Mouse (Mus musculus): ENCODE measurements around the gene Ncbp1.

The Ncbp1 gene

GRCm38 (mm10) chr4:46201834-46202561 lies 63.6 kb downstream of the Ncbp1 start:
- DNase-seq (ENCODE audit: low read depth, low spot score): peak; percentile 76

DNA sequence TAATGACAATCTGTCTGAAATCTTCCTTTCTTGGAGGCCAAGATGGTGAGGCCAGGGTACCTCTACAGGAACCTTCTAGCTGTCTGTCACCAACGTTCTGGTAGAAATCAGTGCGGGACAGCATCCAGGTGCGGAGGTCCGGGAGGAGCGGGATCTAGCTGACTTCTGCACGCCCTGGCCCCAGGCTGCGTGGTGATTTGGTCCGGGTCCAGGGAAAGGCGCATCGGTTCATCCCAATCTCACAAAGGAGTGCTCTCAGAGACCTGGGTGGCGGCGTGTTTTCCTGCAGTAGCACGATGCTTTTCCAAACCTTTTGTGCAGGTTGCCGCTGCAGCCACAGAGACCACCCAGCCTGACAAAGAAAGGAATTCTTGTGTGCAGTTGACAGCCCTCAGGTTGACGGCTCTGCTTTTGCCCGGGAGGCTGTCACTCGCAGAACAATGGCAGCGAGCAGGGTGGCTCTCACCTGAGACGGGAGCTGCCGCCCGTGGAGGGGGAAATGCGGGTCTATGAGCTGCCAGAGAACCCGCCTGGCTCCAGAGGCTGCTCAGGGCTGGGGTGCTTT lies 64.2 kb downstream of the Ncbp1 start:
- DNase-seq (ENCODE audit: low read depth, low spot score): peak; percentile 45

DNA sequence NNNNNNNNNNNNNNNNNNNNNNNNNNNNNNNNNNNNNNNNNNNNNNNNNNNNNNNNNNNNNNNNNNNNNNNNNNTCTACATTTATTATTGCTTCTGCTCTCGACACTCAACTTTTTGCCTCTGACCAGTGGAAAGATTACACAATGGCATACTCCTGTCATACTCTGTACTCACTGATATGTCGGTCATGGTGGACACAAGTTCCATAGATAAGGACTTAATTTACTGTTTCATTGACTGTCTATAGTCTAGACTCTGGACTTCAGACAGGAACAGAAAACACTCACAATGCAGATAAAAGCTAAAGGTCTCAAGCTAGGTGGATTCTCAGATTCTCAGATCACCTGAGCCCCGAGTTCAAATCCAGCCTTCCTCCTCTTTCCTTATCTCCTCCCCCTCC lies 82.7 kb downstream of the Ncbp1 start:
- no peak for DNase-seq (ENCODE audit: low read depth, low spot score)

All from ZHBTc4 (cell line).